Mouse (Mus musculus): ENCODE measurements around the gene Itga4. TPM values are rescaled to one million over a fixed set of nuclear protein-coding genes. Genes with fewer than 3 reads are reported as not detected.

The Itga4 gene
- polyA plus RNA-seq (2016; fragmentation: Nextera tagmentation; extraction: Ambion mirVana) = 5.7 and 9.7 TPM in 2 replicates

DNA sequence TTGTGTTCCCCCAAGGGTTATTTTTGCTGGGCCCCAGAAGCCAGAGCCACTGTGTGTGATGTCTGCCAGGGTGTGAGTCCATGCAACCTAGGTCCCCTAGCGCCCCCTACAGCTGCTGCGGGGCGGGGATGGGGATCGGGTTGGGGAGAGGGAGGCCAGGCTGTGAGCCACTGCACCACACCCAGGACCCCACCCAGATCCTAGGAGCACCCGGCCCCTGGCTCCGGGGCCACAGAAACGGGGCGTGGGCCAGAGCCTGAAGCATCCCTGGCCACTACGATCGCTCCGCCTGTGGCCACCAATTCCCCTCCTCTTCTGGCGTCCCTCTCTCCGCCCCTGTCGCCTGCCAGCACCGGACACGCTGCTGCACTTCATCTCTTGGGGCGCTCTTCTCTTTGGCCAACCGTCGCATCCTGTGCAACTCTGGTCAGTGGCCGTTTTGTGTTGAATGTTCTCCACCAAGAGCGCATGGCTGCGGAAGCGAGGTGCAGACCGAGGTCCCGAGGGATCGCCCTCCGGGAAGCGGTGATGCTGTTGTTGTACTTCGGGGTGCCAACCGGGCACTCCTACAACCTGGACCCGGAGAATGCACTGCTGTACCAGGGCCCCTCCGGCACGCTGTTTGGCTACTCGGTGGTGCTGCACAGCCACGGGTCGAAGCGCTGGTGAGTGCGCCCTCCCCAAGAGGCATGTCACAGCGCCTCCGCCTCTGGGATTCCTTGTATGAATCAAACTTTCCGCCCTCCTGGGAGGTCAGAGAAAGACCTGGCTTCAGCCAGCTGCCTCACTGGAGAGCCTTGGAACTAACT, at the start of gene Itga4:
Gene Itga4, plus strand, starts transcription at position 235 of the 809 bp plus-strand sequence.
- peak within 1 kb of the TSS; percentile 86 for H3K27ac ChIP-seq
- whole genome bisulfite sequencing = 1% methylated on average over 41 of the region's 41 CpGs
- H3K4me3 ChIP-seq = peak within 1 kb of the TSS; percentile 65
- H3K4me1 ChIP-seq (replicated peaks) = peaks cover 22% of the 10 kb centered on the region
- no peaks in the 10 kb centered on the region for H3K36me3 ChIP-seq
- peak; percentile 84 for DNase-seq (ENCODE audit: low spot score)
- H3K9me3 ChIP-seq = no peaks in the 10 kb centered on the region
- peaks cover 20% of the 10 kb centered on the region; the same call in 1 of the 2 replicates for H3K27me3 ChIP-seq (ENCODE audit: insufficient read depth, poor library complexity, severe bottlenecking)

DNA sequence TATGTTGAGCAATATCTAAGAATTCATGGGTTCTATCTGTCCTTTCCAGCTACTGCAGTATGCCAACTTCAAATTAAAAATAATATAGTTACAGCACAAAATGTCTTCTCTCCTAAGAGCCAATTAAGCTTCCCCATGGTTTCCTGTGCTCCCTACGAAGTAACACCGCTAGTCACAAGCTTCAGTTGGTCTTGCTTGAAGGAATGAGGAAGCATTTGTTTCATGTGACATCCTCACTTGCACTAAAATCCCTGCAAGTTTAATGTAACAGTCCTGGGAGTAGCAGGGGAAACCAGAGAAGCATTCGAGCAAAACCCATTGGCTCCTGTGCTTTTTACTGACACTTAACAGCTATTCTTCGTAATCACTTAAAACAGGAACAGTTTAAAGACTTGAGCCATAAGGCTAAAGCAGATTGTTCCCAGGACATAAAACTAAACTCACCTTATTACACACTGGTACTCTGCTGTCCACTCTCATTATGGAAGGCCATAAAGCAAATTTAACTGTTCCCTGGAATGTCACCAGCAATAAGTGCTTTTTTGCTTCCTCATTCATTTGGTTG, 49.0 kb upstream of the Itga4 start:
- H3K4me3 ChIP-seq = no peak overlapping the region
- H3K27ac ChIP-seq = no peak overlapping the region
- no peaks in the 10 kb centered on the region for H3K27me3 ChIP-seq (ENCODE audit: insufficient read depth, poor library complexity, severe bottlenecking)
- no peaks in the 10 kb centered on the region for H3K36me3 ChIP-seq
- DNase-seq (ENCODE audit: low spot score) = no peak
- no peaks in the 10 kb centered on the region for H3K9me3 ChIP-seq
- no peaks in the 10 kb centered on the region for H3K4me1 ChIP-seq (replicated peaks)
- 87% methylated on average over 4 of the region's 4 CpGs for WGBS

DNA sequence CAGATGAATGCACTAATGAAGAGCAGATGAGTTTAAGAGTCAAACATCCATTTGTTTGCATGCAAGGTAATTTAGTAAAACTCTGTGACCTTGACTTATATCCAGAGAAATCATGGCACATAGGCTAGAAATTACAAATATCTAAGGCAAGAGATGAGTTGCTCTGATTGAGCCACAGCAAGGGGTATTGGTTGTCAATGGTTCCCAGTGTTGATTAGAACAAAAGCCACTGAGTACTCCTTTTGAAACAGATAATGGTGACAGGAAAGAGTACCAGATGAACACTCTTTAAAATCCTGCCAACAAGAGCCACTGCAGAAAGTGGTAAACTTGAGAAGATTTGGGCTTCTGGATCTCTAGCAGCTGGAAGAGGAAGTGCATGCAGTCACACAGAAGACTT, 40.2 kb upstream of the Itga4 start:
- Histone ChIP-seq H3K27me3 (ENCODE audit: insufficient read depth, poor library complexity, severe bottlenecking) (no peaks in the 10 kb centered on the region), H3K9me3 (no peaks in the 10 kb centered on the region), H3K4me3 (no peak overlapping the region), H3K27ac (no peak overlapping the region), H3K36me3 (no peaks in the 10 kb centered on the region), H3K4me1 (replicated peaks) (no peaks in the 10 kb centered on the region)
- DNase-seq (ENCODE audit: low spot score) = no peak

DNA sequence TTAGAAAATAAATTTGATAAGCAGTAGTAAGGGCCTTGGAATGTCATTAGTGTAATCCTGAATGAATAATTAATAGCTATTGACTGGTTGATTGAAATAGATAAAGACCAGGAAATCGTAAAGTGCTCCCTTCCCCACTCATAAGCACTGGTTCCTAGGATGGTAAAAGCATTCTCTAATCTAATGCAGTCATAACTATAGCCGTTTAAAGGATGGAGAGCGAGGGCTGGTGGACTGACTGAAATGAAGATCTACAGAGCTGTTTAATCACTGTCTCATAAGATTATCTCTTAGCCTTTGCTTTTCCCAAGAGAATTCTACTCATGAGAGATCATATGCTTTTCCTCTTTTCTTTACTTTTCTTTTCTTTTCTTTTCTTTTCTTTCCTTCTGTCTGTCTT, 39.7 kb upstream of the Itga4 start:
- Histone ChIP-seq H3K4me1 (replicated peaks) (no peaks in the 10 kb centered on the region), H3K27me3 (ENCODE audit: insufficient read depth, poor library complexity, severe bottlenecking) (no peaks in the 10 kb centered on the region), H3K27ac (no peak overlapping the region), H3K4me3 (no peak overlapping the region), H3K9me3 (no peaks in the 10 kb centered on the region), H3K36me3 (no peaks in the 10 kb centered on the region)
- WGBS = 81% methylated on average over 3 of the region's 3 CpGs
- DNase-seq (ENCODE audit: low spot score) = no peak

DNA sequence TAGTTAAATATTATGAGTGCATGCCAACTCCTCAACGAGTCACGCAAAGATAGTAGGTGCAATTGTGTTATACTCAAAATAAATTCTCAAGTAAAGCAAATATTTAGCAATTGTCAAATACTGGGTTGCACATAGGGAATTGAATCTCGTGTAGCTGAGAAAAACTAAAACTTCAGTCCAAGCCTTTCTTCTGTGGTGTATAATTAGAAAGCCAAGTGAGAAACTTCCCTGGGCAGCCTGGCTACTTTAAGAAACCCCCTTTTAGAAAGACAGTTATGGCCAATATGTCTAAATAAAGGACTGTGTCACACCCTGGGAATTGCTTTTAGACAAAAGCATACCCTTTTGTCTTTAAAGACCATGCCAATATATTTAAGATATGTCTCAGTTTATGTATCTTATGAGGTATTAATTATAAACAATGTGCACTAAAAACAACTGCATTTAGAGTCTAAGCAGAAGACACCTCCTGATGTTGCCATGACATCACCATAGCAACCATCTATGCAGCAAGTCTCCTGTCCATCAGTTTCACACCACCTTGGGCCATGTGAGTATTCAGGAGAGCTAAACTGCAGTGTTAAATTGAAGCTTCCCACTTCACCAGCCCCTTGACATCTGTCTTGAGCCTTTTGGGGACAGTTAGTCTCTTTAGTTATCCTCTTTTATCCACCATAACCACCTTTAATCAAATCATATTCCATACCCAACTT, 30.4 kb upstream of the Itga4 start:
- DNase-seq (ENCODE audit: low spot score) = no peak
- H3K4me1 ChIP-seq (replicated peaks) = no peaks in the 10 kb centered on the region
- WGBS = 85% methylated on average over 3 of the region's 3 CpGs
- H3K9me3 ChIP-seq = no peaks in the 10 kb centered on the region
- H3K27me3 ChIP-seq (ENCODE audit: insufficient read depth, poor library complexity, severe bottlenecking) = no peaks in the 10 kb centered on the region
- no peak overlapping the region for H3K27ac ChIP-seq
- no peak overlapping the region for H3K4me3 ChIP-seq
- H3K36me3 ChIP-seq = no peaks in the 10 kb centered on the region

DNA sequence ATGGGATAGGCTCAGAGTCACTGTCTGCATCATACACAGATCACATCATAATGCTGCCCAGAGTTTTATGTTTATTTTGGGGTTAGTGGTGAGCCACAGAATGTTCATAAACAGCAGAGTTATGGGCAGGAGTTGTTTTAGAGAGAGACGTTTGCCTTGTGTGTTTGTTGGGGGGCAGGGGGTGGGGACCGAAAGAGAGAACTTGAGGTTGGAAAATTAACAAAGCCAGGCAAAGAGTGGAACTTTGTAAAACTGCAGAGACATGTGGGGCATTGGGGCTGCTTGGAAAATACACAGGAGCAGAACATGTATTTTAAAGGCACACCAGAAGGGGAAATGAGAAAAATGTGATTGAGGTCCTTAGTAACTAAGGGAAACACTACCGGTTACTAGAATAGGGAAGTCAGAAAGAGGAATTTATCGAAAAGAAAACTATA, 27.4 kb upstream of the Itga4 start:
- no peaks in the 10 kb centered on the region for H3K27me3 ChIP-seq (ENCODE audit: insufficient read depth, poor library complexity, severe bottlenecking)
- no peak overlapping the region for H3K4me3 ChIP-seq
- H3K27ac ChIP-seq = no peak overlapping the region
- no peaks in the 10 kb centered on the region for H3K4me1 ChIP-seq (replicated peaks)
- no peaks in the 10 kb centered on the region for H3K9me3 ChIP-seq
- no peak for DNase-seq (ENCODE audit: low spot score)
- no peaks in the 10 kb centered on the region for H3K36me3 ChIP-seq
- 88% methylated on average over 4 of the region's 4 CpGs for WGBS

DNA sequence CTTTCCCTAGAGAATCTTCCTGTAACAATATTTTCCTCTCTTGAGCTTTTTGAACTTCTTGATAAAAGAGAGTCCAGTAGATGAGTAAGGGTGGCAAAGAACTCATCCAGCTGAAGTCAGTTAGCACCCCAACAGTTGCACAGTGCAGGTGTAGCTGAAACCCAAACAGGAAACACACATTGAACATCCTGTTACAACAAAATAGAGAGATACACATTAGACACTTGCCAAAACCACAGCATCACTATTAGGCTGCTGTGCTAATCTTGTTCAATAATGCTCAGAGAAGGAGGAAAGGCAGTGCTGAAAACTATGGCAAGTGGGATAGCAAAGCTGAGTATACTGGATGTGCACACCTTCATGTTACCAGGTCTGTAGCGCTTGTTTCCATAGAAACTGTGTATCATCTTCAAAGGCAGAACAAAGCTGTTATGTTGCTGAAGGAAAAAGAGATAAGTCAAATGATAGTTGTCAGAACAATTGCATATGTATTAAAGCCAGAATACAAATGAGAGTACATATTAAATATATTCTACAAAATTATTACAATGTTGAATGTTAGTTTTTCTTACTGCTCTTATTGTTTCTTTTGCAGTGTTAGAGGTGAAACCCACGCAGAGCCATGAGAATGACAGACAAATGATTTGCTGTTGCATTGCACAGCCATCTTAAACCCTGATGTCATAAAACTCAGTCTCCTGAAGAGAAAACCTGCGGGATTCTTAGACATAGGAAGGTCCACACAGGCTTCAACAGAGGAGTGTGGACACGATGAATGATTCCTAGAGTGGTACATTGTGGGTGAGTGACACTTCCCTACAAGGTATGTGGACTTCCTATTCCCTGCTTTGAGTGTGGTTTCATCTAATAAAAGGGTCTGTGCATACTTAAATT, 23.9 kb upstream of the Itga4 start:
- WGBS = 83% methylated on average over 4 of the region's 4 CpGs

DNA sequence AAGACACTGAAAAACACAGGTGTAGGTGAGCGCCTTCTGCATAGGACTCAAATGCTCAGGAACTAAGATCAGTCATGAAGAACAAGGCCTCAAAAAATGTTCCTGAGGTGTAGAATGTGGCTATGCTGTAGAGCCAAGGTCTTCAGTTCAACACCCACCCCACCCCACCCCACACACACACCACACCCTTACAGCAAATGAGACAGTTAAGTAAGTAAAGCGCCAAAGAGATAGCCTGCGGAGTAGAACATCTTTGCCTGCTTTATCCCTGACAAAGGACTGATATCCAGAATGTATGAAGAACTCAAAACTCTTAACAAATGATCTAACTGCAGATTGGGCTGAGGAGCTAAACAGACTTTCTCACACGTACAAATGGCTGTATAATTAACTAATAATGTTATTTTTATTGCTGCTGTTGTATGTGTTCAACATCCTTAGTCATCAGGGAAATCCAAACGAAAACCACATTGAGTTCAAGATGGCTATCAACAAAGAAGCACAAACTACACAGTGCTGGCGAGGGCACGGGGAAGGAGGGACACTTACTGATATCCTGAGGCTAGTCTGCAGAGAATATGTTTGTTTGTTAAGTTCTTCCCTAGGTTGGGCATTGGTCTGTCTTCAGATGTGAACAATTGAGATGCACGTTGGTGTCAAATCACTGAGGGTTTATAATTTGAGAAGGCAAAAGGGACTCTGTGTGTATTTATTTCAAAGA, 19.3 kb upstream of the Itga4 start:
- Histone ChIP-seq H3K36me3 (no peaks in the 10 kb centered on the region), H3K9me3 (no peaks in the 10 kb centered on the region), H3K4me1 (replicated peaks) (peaks cover 7% of the 10 kb centered on the region; the same call in 1 of the 2 replicates), H3K27ac (no peak overlapping the region), H3K27me3 (ENCODE audit: insufficient read depth, poor library complexity, severe bottlenecking) (no peaks in the 10 kb centered on the region), H3K4me3 (no peak overlapping the region)
- WGBS = 86% methylated on average over 8 of the region's 8 CpGs
- no peak for DNase-seq (ENCODE audit: low spot score)

More for the DNA sequence above, 23.9 kb upstream of the Itga4 start:
- no peak for DNase-seq (ENCODE audit: low spot score)
- H3K4me1 ChIP-seq (replicated peaks) = no peaks in the 10 kb centered on the region
- H3K4me3 ChIP-seq = no peak overlapping the region
- no peak overlapping the region for H3K27ac ChIP-seq
- no peaks in the 10 kb centered on the region for H3K9me3 ChIP-seq
- no peaks in the 10 kb centered on the region for H3K27me3 ChIP-seq (ENCODE audit: insufficient read depth, poor library complexity, severe bottlenecking)
- no peaks in the 10 kb centered on the region for H3K36me3 ChIP-seq

DNA sequence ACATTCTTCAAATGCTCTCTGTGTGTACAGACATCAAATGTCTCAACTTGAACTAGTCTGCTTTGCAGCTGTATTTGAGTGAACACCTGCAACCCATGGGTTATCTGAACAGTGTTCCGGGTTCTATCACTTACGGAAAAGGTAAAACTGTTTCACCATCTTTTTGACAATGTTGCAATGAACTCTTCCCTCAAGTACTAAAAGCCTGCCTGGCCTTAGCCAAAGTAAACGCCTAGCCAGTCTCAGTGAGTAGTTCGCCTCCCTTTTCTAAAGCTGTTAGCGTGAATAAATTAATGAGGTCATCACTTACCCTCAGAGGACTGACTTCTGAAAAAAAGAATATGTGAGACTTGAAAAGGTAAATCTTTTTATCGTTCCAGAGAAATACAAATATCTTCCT, 18.0 kb upstream of the Itga4 start:
- Histone ChIP-seq H3K9me3 (no peaks in the 10 kb centered on the region), H3K27ac (no peak overlapping the region), H3K4me3 (no peak overlapping the region), H3K4me1 (replicated peaks) (peaks cover 13% of the 10 kb centered on the region), H3K27me3 (ENCODE audit: insufficient read depth, poor library complexity, severe bottlenecking) (no peaks in the 10 kb centered on the region), H3K36me3 (no peaks in the 10 kb centered on the region)
- no peak for DNase-seq (ENCODE audit: low spot score)
- 88% methylated on average over 6 of the region's 6 CpGs for WGBS

DNA sequence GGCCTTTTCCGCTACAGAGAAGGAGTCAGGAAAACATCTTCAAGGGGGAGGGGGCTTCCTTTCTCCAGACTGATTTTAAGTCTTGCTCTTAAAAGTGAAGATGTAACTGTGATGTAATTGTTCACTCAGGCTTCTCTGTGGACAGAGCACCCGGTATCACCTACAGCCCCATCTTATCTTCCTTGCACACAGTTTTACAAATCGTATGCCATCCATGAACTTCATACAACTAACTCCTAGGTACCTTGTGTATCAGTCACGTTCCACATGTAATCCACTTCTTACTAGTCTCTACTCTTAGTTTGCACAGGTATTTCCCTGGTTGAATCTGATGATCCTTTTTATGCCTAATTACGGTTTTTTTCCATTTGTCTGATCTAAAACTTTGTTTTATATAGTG, 10.9 kb upstream of the Itga4 start:
- Histone ChIP-seq H3K4me1 (replicated peaks) (peaks cover 13% of the 10 kb centered on the region), H3K27ac (no peak overlapping the region)
- WGBS = 91% methylated on average over 5 of the region's 5 CpGs

DNA sequence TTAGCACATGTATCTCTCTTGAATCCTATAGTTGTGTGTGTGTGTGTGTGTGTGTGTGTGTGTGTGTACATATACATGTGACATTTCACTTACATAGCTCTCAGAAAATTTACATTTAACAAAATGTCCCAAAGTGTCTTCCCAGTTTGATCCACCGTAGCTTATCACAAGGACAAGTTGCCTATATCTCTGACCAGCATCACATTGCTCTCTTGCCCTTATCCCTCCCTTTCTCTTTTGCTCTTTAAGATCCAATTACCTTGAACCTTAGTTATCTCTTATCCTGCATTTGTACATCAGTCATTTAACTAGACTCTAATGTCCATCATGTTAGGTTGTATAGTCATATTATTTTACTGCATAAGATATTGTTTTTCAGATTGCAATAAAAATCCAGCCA, 10.5 kb upstream of the Itga4 start:
- 91% methylated on average over 1 of the region's 1 CpGs for WGBS
- Histone ChIP-seq H3K4me1 (replicated peaks) (peaks cover 13% of the 10 kb centered on the region), H3K27ac (no peak overlapping the region), H3K9me3 (no peaks in the 10 kb centered on the region), H3K36me3 (no peaks in the 10 kb centered on the region), H3K4me3 (no peak overlapping the region), H3K27me3 (ENCODE audit: insufficient read depth, poor library complexity, severe bottlenecking) (no peaks in the 10 kb centered on the region)
- no peak for DNase-seq (ENCODE audit: low spot score)

More for the DNA sequence above, 10.9 kb upstream of the Itga4 start:
- H3K36me3 ChIP-seq = no peaks in the 10 kb centered on the region
- no peaks in the 10 kb centered on the region for H3K9me3 ChIP-seq
- H3K4me3 ChIP-seq = no peak overlapping the region
- H3K27me3 ChIP-seq (ENCODE audit: insufficient read depth, poor library complexity, severe bottlenecking) = no peaks in the 10 kb centered on the region
- DNase-seq (ENCODE audit: low spot score) = no peak

DNA sequence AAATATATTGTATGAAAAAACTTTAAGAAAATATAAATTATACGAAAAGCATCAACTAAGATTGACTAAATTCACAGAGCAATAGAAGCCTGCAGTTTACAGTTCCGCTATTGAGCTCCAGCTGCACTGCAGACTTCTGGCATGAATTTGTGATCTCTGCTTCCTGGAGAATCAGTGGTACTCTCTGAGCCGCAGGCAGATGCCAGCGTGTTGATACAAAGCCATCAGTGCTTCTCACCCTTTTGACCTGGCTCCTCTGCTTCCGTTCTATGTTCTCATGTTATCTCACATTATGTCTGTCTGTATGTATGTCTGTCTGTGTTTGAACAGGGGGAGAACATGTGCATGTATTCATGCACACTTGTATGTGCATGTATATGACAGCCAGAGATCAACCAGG, 6.9 kb upstream of the Itga4 start:
- 74% methylated on average over 5 of the region's 5 CpGs for WGBS
- H3K27ac ChIP-seq = no peak overlapping the region
- no peak overlapping the region for H3K4me3 ChIP-seq
- no peaks in the 10 kb centered on the region for H3K9me3 ChIP-seq
- no peaks in the 10 kb centered on the region for H3K36me3 ChIP-seq
- no peaks in the 10 kb centered on the region for H3K27me3 ChIP-seq (ENCODE audit: insufficient read depth, poor library complexity, severe bottlenecking)
- no peaks in the 10 kb centered on the region for H3K4me1 ChIP-seq (replicated peaks)
- no peak for DNase-seq (ENCODE audit: low spot score)

Data from hindbrain, embryonic 10.5 days (tissue).